Mouse (Mus musculus): Measurements from ENCODE around the gene Cript. TPM values are rescaled to one million over a fixed set of nuclear protein-coding genes. Genes with fewer than 3 reads are reported as not detected.

Cript gene
- 168 TPM for polyA plus RNA-seq (2017; shearing (Covaris generic))

GRCm38 (mm10) chr17:87025269-87025949 is at the start of gene Cript, which contains the start of gene Pigf:
Gene Cript (plus strand): TSS chr17:87025550.
Gene Pigf (minus strand): TSS chr17:87025406.

Other genes starting within 250 kb of the Cript start
- gene Tmem247, start 108.2 kb upstream of the Cript start, polyA plus RNA-seq (2017; shearing (Covaris generic)), result not detected
- not detected for gene Atp6v1e2, start 77.7 kb upstream of the Cript start, polyA plus RNA-seq (2017; shearing (Covaris generic))
- 10.9 TPM for gene Rhoq, start 62.5 kb upstream of the Cript start, polyA plus RNA-seq (2017; shearing (Covaris generic))
- 17.3 TPM for gene Pigf, start 144 bp upstream of the Cript start, polyA plus RNA-seq (2017; shearing (Covaris generic))
- 14.7 TPM for gene Socs5, start 82.1 kb downstream of the Cript start, polyA plus RNA-seq (2017; shearing (Covaris generic))
- 22.6 TPM for gene Mcfd2, start 240.4 kb downstream of the Cript start, polyA plus RNA-seq (2017; shearing (Covaris generic))